Mouse (Mus musculus): ENCODE data around the gene Pde8a.

- no peak for TF ChIP-seq POLR2A (IDR thresholded peaks at IDR 0.05; ENCODE audit: low read depth, low read length)
- TF ChIP-seq CTCF (conservative IDR thresholded peaks at IDR 0.05; ENCODE audit: insufficient read depth, insufficient read length, low read depth, low read length): no peak
These were observed 37.2 kb downstream of the Pde8a start for GRCm38 (mm10) chr7:81250601-81251000.

All from kidney, adult 2 months (tissue).